Mouse (Mus musculus): Measurements from ENCODE around the gene Gstt2. TPM values are rescaled to one million over a fixed set of nuclear protein-coding genes. Genes with fewer than 3 reads are reported as not detected.

Gstt2 gene
- polyA plus RNA-seq, 1 experiment from 2014 or later, result 12.0 TPM

Other genes starting within 250 kb of the Gstt2 start
- 0.91 and 1.9 TPM in 2 replicates for gene Ggt5, start 248.1 kb downstream of the Gstt2 start, polyA plus RNA-seq (2016; fragmentation: Nextera tagmentation; extraction: Ambion mirVana)
- 1.9 and 2.7 TPM in 2 replicates for gene Susd2, start 193.4 kb downstream of the Gstt2 start, polyA plus RNA-seq (2016; fragmentation: Nextera tagmentation; extraction: Ambion mirVana)
- gene Cabin1, start 73.1 kb downstream of the Gstt2 start, polyA plus RNA-seq (2016; fragmentation: Nextera tagmentation; extraction: Ambion mirVana), result 34.7 and 36.0 TPM in 2 replicates
- gene Ddt, start 64.0 kb downstream of the Gstt2 start, polyA plus RNA-seq (2016; fragmentation: Nextera tagmentation; extraction: Ambion mirVana), result 92.2 and 95.4 TPM in 2 replicates
- not detected in 2 replicates for gene Gm20441, start 56.5 kb downstream of the Gstt2 start, polyA plus RNA-seq (2016; fragmentation: Nextera tagmentation; extraction: Ambion mirVana)
- 9.7 and 10.4 TPM in 2 replicates for gene Gstt3, start 56.0 kb downstream of the Gstt2 start, polyA plus RNA-seq (2016; fragmentation: Nextera tagmentation; extraction: Ambion mirVana)
- gene Gstt1, start 38.8 kb downstream of the Gstt2 start, polyA plus RNA-seq (2016; fragmentation: Nextera tagmentation; extraction: Ambion mirVana), result 11.0 TPM in 2 replicates
- gene Gstt4, start 14.9 kb downstream of the Gstt2 start, polyA plus RNA-seq (2016; fragmentation: Nextera tagmentation; extraction: Ambion mirVana), result not detected in 2 replicates
- 1,615 and 1,742 TPM in 2 replicates for gene Mif, start 22.8 kb upstream of the Gstt2 start, polyA plus RNA-seq (2016; fragmentation: Nextera tagmentation; extraction: Ambion mirVana)
- 3.2 and 3.9 TPM in 2 replicates for gene Derl3, start 56.0 kb upstream of the Gstt2 start, polyA plus RNA-seq (2016; fragmentation: Nextera tagmentation; extraction: Ambion mirVana)
- 269 TPM in 2 replicates for gene Smarcb1, start 84.2 kb upstream of the Gstt2 start, polyA plus RNA-seq (2016; fragmentation: Nextera tagmentation; extraction: Ambion mirVana)
- 10.2 and 11.8 TPM in 2 replicates for gene Chchd10, start 95.7 kb upstream of the Gstt2 start, polyA plus RNA-seq (2016; fragmentation: Nextera tagmentation; extraction: Ambion mirVana)
- gene Mmp11, start 99.1 kb upstream of the Gstt2 start, polyA plus RNA-seq (2016; fragmentation: Nextera tagmentation; extraction: Ambion mirVana), result 110 and 112 TPM in 2 replicates
- 0.31 and 0.37 TPM in 2 replicates for gene Gm867, start 103.2 kb upstream of the Gstt2 start, polyA plus RNA-seq (2016; fragmentation: Nextera tagmentation; extraction: Ambion mirVana)
- 0.56 and 0.79 TPM in 2 replicates for gene Vpreb3, start 105.6 kb upstream of the Gstt2 start, polyA plus RNA-seq (2016; fragmentation: Nextera tagmentation; extraction: Ambion mirVana)
- not detected in 2 replicates for gene Gm5134, start 117.1 kb upstream of the Gstt2 start, polyA plus RNA-seq (2016; fragmentation: Nextera tagmentation; extraction: Ambion mirVana)
- 26.4 and 28.7 TPM in 2 replicates for gene Zfp280b, start 195.2 kb upstream of the Gstt2 start, polyA plus RNA-seq (2016; fragmentation: Nextera tagmentation; extraction: Ambion mirVana)